Mouse (Mus musculus) spleen, adult 2 months (tissue): Measurements from ENCODE around the gene Rnasek.

Source experiments
- CTCF ChIP-seq: fragments of 200-500 bp; IDR thresholded peaks from 2 replicates; pipeline ENCODE4 v1.5.1; 2011; ENCODE audit warnings: mild to moderate bottlenecking, inconsistent platforms; ENCODE audit not compliant: insufficient read depth, insufficient read length, insufficient replicate concordance; ENCODE audit errors: extremely low read depth
- POLR2A ChIP-seq: fragments of 200-500 bp; IDR thresholded peaks from 2 replicates; pipeline ENCODE4 v1.6.1; 2011; ENCODE audit warnings: low read depth, low read length, inconsistent platforms

- no peak; the same call in 1 of the 2 replicates for TF ChIP-seq CTCF
- TF ChIP-seq POLR2A, result no peak
Measured at GRCm38 (mm10) chr11:70212896-70213295, 26.7 kb downstream of the Rnasek start.
